Mouse (Mus musculus) brain, embryonic 14.5 days (tissue): ENCODE measurements around the gene Cox8b. TPM values are rescaled to one million over a fixed set of nuclear protein-coding genes. Genes with fewer than 3 reads are reported as not detected.
A peak's percentile ranks its signal among the peaks of the same experiment; 100 is the strongest.
"Not testable (repeated sequence)": the region's sequence is repeated elsewhere in the genome, so short reads cannot be mapped to it uniquely, and the experiment has no call there.

ENCODE experiments used
- DNase-seq: peaks from one replicate; pipeline ENCODE4 v3.0.0-alpha.2; 2011; ENCODE audit warnings: low read depth
- CTCF ChIP-seq: fragments of 200-500 bp; IDR thresholded peaks from 2 replicates; pipeline ENCODE4 v1.5.1; 2012; ENCODE audit warnings: inconsistent platforms, mild to moderate bottlenecking, moderate library complexity, borderline replicate concordance; ENCODE audit not compliant: insufficient read depth, insufficient read length; ENCODE audit errors: extremely low read depth
- POLR2A ChIP-seq: fragments of 200-500 bp; IDR thresholded peaks from 2 replicates; pipeline ENCODE4 v1.6.1; 2012; ENCODE audit warnings: mild to moderate bottlenecking, inconsistent platforms, borderline replicate concordance; ENCODE audit not compliant: poor library complexity, insufficient read depth, insufficient read length, severe bottlenecking; ENCODE audit errors: extremely low read depth
- polyA plus RNA-seq: library from polyadenylated mRNA; depleted of rRNA; stranded (reverse); fragments of >200 nt; gene quantifications from 2 replicates; pipeline ENCODE4 v1.2.3, GENCODE M21; 2012

Cox8b gene
- polyA plus RNA-seq, 1 experiment: not detected

GRCm38 (mm10) chr7:140912293-140912692, 12.0 kb upstream of the Cox8b start:
- DNase-seq: no peak
- TF ChIP-seq POLR2A (no peak), CTCF (no peak)

GRCm38 (mm10) chr7:140908634-140909107, 8.4 kb upstream of the Cox8b start:
- peak; percentile 82 for DNase-seq
- TF ChIP-seq CTCF (peak; percentile 86), POLR2A (no peak)

DNA sequence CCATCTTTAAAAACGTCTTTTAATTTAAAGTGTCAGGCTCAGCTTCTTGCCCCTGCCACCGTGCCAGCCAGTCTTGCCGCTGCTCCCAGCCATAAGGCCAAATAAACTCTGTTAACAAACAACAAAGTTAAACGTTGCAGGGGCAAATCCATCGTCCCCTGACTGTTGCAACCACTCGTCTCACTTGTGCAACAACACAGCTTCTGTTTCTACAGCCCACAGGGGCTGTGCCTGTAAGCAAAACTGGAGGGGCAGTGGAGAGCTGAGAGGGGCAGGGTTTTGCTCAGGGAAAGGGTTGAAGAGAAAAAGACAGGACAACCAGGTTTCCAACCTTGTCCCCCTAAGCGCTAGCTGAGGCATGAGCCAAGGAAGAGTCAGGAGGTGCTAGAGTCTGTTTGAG, 7.9 kb upstream of the Cox8b start:
- DNase-seq: no peak

GRCm38 (mm10) chr7:140907697-140908096, 7.5 kb upstream of the Cox8b start:
- TF ChIP-seq CTCF (no peak), POLR2A (no peak)
- DNase-seq: no peak

More for the DNA sequence above, 7.9 kb upstream of the Cox8b start:
- no peak for TF ChIP-seq CTCF
- no peak for TF ChIP-seq POLR2A

GRCm38 (mm10) chr7:140907131-140907530, 6.9 kb upstream of the Cox8b start:
- TF ChIP-seq CTCF (no peak), POLR2A (no peak)
- no peak for DNase-seq

DNA sequence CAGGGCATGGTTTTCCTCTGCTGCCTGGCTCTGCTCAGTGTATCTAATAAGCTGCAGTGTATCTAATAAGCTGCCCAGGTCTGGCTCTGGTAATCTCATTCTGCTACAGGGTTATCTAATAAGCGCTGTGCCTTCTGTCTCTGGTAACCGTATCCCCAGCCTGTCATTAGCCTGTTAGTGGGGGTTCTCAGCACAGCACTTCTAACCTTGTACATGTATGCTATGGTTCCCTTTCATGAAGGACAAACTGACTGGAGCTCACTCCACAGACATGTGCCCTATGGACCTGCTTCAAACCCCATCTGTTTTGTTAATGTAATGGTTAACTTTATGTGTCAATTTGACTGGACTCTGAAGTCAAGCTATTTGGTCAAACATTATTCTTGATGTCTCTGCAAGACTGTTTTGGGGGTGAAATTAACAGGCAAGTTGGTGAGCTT, 5.4 kb upstream of the Cox8b start:
- DNase-seq: no peak
- no peak for TF ChIP-seq CTCF
- TF ChIP-seq POLR2A: no peak

GRCm38 (mm10) chr7:140903212-140903611, 3.0 kb upstream of the Cox8b start:
- TF ChIP-seq CTCF (peak; percentile 92), POLR2A (no peak)
- DNase-seq: peak; percentile 57

DNA sequence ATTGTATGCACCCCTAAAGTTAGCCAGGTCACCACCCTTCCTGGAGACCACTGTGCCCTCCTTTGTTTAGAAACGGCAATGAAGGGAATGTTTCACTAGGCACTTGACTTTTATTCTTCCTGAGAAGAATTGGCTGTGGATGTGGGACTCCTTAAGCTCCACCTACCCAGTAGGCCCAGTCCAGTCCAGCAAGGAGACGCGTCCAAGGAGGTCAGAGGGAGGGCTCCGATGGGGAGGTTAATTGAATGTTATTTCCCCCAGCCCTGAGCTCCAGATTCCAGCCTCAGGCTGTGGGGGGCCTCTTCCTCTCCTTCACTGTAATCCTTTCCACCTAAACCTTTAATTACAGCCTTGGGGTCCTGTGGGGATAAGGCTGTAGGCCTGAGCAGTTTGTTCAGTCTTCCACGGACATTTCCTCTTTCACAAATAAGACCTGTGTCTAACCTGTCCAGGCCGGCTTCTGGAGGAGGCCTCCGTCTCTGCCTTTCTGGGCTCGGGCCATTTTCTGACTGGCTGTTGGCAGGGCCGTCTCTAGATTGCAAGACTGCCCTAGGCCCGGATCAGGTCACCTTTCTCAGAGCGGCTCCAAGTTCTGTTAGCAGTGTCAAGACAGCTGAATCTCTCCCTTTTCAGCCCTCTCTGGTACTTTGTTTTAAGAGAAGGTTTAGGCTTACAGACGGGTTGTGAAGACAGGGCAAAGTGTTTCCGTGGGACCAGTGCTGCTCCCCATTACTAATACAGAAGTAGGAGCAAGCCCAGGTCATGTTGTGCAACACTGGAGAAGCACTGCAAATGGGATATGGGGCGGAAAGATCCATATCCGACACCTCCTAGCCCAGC, 2.0 kb upstream of the Cox8b start:
- TF ChIP-seq POLR2A: no peak

GRCm38 (mm10) chr7:140899121-140899520, 1.1 kb downstream of the Cox8b start:
- DNase-seq: no peak
- no peak for TF ChIP-seq POLR2A
- TF ChIP-seq CTCF: no peak

More for the DNA sequence above, 2.0 kb upstream of the Cox8b start:
- DNase-seq: no peak

- no peak for DNase-seq
- TF ChIP-seq POLR2A (no peak), CTCF (no peak)
Measured at GRCm38 (mm10) chr7:140897863-140898262, 2.4 kb downstream of the Cox8b start.

DNA sequence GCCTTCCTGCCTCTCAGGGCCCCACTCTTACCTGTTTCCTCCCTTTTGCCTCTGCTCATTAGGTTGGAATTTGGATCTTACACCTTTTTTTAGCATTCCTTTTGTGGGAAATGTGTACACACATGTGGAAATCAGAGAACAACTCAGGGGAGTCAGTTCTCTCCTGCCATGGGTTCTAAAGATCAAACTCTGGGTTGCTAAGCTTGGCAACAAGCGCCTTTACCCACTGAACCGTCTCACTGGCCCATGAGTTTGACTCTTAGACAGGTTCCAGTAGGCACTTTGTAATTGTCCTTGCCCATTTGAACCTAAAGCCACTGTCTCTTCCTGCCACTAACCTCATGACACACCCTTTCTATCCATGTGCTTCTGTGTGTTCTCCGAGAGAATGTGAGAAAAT, 5.6 kb downstream of the Cox8b start:
- TF ChIP-seq CTCF (no peak), POLR2A (no peak)
- no peak for DNase-seq

- TF ChIP-seq POLR2A: no peak
- no peak for TF ChIP-seq CTCF
- DNase-seq: no peak
Measured at GRCm38 (mm10) chr7:140894031-140894430, 6.2 kb downstream of the Cox8b start.

DNA sequence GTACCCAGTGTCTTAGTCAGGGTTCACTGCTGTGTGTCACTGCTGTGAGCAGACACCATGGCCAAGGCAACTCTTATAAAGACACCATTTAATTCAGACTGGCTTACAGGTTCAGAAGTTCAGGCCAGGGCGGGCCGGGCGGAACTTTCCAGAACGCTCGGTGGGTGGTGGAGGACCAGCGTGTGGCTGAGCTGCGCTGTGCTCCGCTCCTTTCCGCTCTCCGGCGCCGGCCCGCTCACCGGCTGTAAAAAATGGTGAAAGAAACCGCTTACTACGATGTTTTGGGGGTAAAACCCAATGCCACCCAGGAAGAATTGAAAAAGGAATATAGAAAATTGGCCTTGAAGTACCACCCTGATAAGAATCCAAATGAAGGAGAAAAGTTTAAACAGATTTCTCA, 9.6 kb downstream of the Cox8b start:
- DNase-seq: not testable (repeated sequence)
